Mouse (Mus musculus) retina, postnatal 7 days (tissue): ENCODE data around the gene Rgs19.

Experiments used
- DNase-seq: peaks from one replicate; pipeline ENCODE4 v3.0.0-alpha.2; 2012; ENCODE audit warnings: low read depth, low spot score

The Rgs19 gene

DNA sequence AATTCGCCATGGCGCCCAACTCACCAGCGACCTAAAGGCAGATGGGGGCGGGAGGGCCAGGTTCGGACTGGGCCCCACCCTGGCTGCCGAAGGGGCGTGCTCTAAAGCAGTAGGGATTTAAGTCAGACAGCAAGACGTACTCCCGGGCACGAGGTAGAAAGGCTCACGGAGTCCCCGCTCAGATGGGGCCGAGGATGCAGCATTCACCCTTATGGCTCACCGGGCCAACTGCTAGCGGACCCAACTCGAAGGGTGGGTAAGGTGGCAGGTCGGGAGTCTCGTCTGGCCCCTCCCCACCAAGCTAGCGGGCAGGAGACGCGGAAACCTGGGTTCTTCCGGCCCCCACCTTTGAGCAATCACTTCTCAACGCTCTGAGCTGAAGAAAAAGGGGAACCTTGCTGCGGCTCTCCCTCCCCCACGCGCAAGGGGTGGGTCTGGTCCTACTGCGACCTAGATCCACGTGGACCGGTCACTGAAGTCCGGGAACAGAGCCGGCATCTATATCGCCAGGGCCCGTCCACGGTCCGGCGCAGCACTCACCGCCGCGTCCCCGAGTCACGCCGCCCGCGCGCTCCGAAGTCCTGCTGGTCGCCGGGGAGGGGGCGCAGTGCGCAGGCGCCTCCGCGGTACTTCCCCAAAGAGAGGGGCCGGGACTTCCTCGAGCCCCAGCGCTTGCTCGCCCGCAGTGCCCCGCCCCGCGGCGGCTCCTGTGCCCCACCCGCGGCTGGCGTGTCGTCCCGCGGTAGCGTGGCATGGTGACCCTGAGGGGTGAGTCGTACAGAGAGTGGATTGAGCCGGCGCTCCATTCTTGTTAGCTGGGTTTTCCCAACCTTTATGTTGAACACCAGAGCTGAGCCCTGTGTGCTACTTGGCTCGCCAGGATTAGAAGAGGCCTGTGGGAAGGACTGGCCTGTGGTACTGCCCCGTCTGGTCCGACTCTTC is at the start of gene Rgs19:
Rgs19 (minus strand) TSS at position 639 of the 942 bp plus-strand sequence.
- no peak for DNase-seq

DNA sequence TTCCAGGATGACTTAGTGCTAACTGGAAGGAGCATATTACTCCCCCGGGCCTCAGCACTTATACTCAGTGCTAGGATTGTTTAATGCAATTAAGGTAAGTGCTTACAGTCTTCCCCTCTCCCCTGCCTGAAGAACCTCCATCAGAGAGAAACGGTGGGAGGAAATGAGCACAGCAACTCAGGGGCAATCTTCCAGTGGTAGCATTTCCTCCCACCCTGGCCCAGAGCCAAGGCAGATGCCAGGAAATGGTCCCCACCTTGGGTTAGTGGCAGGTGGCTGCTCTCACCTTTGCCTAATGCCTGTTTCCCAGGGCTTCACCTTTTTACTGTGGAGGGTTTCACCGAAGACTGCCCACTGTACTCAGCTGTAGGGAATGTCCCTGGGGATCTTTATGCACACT is 36.3 kb upstream of the Rgs19 start:
- DNase-seq, result no peak

DNA sequence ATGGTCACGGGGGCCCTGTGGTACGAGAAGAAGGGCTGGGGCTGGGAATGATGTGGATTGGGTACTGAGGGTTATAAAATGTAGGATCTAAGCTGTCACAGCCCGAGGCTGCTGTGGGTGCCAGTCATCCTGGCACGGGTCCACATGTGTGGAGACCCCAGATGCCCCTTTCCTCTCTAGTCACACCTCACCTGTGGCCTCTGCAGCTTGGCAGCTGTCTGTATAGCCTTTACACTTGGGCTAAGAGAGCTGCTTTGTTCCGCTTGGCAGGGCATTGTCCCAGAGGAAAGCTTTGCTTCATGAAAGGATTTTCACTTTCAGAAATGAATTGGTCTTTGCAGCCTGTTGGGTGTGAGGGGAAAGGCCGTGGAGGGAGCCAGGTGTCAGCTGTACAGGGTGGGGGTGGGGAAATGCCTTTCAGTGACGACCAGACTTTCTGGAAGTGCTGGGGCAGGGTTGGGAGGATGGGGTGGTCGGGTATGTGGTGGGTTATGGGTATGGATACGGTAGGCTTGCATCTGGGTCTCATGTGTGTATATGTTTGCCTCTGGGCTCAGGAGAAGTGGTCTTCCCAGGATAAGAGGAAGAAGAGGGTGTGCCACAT is 34.0 kb upstream of the Rgs19 start:
- DNase-seq, result no peak

DNA sequence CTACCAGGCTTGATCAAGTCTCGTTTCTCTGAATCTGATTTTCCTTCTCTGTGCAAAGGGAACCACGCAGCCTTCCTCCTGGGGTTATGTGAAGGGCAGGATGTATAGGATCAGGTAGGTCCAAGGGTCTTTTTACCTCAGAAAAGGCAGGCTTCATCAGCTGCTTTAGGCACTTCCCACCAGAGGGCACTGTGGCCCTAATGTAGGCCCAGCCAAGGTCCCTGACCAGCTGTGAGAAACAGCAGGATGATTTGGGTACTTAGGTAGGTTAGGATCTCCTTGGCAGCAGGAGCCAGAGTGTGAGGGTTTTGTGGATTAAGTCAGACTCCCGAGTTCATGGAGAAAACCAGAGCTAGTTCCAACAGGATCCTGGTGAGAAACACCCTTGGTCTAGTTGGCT is 28.4 kb upstream of the Rgs19 start:
- peak; percentile 50 for DNase-seq

DNA sequence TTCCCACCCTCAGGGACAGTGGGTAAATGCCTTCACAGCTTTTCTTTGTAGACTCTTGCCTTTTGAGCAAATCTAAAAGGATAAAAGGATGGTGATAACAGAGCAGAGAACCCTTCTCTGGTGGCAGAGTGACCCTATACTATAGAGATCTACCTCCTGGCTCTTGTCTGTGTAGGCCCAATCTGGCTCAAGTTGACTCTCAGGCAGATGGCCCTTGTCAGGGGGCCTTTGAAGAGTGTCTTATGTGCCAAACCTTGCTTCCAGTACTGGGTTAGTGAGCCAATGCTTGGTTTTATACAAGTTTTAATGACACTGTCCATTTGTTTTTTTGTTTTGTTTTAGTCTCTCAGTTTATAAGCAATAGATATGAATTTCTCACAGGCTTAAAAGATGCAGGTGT is 27.4 kb upstream of the Rgs19 start:
- no peak for DNase-seq

DNA sequence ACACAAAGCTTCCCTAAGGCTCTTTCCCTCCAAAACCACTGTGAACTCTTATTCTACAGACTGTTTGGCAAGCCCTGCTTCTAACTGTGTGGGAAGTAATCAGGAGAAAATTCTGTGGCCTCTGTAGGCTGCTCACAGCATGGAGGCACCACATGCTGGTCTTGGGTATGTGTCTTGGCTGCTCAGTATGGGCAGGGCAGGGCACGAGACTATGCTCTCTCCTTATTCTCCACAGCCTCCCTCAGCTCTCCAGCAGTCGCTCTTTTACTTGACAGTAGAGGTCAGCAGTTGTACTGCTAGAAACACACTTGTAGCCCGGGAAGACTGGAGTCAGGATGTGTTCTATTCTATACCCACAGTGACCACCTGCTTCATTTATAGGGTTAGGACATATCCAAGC is 26.3 kb upstream of the Rgs19 start:
- no peak for DNase-seq

DNA sequence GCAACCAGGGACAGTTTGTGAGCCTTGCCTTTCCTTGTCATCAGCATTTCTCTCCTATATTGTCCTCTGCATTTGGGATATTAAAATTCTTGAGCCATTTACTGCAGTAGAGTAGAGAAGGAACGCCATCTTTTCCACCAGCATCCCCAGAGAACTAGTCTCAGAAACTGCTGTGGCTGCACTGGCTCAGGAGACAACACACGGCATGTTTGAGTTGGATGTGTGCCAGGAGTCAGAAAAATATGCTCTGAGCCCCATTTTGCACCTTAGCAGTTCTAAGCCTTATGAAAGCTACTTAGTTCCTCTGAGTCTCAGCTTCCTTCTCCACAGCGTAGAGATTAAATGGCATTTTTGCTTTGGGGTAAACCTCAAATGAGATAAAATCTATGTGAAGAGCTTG is 23.2 kb upstream of the Rgs19 start:
- no peak for DNase-seq

DNA sequence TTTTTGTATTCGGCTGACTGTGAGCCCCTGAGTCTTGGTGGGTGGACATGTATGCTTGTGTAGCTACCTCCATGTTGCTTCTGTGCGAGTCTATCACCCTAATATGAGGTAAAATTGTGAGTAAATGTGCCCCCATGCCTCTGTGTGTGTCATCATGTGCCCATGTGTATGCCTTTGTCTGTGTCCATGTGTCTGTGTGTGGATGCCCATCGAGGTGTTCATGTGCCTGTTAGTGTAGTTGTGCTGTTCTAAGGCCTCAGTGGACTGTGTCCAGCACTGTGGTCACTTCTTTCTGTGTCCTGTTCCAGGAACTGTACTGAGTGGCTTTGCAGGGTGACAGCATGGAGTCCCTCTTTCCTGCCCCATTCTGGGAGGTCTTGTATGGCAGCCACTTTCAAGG is 21.6 kb upstream of the Rgs19 start:
- no peak for DNase-seq

DNA sequence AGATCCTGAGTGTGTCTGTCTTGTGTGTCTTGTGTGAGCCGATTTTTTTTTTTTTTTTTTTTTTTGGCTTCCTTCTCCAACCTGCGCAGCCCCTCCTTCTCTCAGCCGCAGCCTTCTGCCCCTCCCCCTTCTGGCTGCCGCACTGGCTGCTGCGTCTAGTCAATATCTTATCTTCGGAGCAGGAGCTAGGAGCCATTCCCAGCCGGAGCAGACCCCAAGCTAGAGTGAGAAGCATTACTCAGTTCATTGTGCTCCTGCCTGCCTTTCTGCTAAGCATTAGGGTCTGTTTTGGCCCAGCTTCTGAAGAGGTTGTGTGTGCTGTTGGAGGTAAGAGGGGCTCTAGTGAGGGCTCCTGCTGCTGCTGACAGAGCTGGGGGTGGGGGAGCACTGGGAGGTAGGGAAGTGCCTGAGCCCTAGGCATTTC is 21.1 kb upstream of the Rgs19 start, which contains the start of gene Oprl1:
Oprl1 (plus strand) TSS at position 114 of the 424 bp plus-strand sequence.
- no peak for DNase-seq

DNA sequence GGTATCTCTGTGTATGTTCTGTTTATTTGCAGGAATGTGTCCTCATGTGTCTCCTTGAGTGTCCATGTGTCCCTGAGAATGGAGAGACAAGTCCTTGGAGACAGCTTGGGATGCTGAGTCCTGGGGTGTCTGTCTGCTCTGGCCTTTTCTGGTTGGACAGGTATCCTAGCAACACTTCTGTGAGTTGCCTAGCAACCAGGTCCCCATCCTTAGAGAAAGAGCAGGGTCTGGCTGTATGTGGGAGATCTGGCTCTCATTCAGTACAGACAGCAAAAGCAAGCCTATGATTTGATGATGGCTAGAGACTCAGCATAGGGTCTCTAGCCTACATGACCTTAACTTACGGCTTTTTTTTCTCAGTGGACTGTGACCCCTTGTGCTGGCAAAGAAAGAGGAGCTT is 20.0 kb upstream of the Rgs19 start:
- DNase-seq, result no peak

DNA sequence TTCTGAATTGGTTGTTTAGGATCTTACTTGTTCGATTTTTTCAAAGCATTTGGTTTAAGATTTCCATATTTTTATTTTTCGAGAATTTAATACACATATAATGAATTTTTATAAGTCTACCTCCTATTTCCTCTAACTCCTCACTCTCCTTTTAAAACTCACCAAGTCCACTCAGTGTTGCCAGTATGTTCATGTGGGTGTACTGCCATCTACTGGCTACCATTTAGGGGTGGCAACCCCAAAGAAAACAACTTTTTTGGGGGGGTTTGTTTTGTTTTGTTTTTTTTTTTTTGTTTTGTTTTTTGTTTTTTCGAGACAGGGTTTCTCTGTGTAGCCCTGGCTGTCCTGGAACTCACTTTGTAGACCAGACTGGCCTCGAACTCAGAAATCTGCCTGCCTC is 12.9 kb upstream of the Rgs19 start:
- DNase-seq, result no peak

DNA sequence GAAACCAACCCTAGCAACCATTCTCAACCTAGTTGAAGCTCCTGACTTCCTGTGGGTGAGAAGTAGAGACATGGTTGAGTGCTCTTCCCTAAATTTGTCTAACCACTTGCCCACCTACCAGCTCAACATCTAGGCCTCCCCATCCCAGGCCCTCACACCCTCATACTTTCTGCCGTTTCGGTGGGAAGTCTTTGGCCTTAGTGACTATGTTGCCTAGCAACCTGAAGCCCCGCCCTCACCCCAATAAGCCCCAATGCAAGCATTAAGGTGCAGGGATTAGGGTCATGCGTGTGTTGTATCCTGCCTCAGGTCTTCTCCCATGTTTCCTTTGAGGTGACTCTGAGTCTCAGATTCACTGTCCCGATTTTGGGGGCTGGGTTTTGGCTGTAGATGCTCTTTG is 4.5 kb upstream of the Rgs19 start, which contains the start of gene Lkaaear1:
Lkaaear1 (minus strand) TSS at position 202 of the 400 bp plus-strand sequence.
- no peak for DNase-seq

DNA sequence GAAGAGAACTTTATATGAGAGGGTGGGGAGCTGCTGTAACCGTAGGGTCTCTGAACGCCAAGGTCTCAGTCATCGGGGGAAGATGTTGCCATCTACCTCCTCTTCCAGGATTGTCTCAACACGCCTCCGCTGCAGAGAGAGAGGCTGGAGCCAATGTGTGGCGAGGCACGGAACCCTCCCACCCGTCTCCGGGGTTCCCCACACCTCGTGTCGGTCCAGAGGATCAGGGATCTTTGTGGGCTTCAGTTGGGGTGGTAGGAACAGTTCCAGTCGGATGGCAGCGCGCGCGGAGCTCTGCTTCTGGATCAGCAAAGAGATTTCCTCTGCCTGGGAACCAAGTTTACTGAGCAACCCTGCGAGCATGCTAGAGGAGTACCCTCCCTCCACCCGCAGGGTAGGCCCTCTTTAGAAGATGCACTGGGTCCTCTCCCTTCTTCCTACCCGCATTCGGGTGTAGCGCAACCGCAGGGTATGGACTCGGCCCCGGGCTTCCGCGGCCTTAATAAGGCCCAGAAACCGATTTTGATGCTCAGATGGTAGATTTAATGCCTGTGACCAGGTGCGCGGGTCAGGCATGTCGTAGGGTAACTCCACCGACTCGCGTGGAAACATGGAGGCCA is 3.1 kb upstream of the Rgs19 start:
- DNase-seq, result no peak

DNA sequence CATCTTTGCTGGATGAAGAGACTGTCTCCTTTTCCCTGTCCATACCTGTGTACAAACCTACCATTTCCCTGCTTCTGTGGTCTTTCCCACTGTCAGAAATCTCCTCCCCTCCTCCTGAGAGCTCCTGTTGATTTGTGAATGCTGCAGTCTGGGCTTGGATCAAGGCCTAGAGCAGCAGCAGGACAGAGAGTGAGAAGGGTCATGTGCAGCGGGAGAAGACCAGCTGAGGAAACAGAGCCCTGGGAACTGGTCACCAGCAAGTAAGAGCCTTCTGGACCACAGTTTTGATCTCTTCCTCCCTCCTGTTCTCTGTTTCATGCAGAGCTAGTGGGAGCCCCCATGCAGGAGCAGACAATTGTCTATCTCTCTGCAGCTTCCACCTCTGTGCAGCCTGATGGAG is 2.0 kb upstream of the Rgs19 start:
- DNase-seq, result no peak

DNA sequence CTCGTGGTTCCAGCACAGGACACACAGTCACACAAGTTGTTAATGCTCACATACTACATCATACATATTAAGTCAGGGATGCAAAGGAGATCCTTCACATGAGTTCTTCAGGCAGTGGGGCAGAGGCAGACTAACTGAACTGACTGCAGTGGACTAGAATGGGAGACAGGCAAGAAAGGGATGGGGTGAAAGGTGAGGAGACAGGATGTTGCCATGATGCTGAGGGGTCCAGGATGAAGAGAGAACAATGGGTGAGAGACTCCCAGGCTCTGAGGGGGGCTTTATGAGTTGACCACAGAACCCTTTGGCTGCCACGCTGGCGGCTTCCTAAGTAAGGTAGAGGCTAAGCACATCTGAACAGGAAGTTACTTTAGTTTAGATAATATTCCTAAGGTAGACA is 804 bp upstream of the Rgs19 start:
- no peak for DNase-seq

DNA sequence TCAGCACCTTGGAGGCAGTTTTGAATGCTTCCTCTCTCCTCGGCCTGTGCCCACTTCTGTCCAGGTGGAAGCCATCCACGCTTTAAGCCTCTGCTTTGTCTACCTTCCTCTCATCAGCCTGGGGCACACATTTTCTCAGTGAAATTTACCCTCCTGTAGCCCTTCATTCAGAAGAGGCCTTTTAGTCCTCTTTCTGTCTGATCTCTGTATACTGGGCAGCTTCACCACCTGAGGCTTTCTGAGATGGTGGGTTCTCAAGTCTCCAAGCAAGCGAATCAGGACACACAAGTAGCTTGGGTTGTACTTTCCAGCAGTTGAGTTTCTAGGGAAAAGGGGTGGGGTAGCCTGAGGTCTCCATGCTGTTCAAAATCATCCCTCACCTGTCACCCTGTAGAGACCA is 1.5 kb downstream of the Rgs19 start:
- DNase-seq, result no peak

DNA sequence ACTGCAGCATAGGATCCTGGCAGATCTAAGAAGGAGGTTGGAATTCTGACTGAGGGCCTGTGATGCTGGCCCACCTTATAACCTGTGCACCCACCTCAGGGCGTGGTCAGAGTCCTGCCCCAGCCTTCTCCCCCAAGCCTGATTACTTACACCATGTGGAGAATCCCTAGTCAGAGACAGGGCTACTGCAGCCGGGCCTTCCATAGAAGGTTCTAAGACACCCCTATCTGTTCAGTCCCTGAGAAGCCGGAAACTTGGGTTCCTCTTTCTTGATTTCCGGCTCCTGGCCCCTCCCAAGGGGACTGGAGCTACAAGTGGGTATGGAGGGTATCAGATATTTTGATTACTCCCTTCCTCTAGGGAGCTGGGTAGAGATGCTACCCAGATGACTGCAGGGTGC is 2.2 kb downstream of the Rgs19 start:
- no peak for DNase-seq

DNA sequence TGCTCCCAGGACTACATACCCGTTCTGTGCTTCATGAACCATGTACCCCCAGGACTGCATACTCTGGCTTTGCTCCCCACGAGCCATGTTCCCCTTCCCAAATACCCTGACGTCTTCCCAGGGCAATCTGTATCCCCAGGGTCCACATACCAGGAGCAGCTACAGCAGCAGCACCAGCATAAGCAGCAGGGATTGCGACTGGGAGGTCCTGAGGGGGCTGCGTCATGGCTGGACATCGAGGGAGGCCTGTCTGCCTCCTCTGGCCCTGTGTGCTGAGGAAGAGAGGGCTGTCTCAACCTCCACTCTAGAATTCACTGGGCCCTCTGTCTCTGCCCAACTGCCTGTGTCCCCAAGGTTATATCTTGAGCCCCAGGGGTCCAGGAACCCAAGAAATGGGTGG is 2.7 kb downstream of the Rgs19 start:
- no peak for DNase-seq

DNA sequence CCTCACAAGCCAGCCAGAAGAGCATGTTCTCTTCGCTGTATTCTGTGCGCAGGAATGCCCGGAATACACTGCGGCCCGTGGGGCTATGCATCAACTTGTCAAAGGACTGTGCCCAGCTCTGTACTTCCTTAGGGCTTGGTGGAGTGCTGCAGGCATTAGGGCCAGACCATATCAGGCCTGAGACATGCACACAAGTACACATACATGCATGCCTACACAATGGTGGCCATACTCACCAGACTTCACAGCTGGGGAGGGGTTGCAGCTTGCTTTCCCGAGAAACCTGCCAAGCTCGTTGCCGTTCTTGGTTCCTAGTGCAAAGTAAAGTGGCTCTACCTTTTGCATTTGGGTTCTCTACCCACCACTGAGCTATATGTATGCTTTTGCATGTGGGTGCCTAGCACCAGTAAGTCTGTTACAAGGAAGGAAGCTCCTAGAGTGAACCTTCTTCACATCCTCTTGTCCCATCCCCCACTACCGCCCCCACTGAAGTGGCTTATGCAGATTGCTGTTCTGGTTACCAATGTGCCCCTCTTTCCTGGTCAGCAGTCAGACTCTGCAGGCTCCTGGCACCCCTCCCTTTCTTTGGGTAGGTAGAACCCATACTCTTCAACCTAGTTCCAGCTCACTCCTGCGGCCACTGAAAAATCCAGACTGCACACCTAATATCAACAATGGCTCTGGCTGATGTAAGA is 4.2 kb downstream of the Rgs19 start:
- DNase-seq, result no peak

DNA sequence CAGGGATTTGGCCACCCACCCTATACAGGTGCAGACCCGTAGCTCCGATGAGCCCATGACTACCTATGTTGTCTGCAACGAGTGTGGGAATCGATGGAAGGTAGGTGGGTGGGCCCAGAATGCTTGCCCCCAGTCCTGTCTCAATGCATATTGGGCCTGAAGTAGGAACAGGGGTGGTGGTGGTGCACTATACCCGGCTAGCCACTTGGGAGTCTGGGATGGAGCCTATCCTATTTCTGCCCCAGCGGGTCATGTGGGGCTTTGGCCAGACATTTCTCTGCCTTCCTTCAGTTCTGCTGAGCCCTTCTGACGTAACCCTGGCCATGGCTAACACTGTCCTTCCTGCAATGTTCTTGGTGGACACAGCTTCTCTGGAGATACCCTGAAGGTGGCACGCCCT is 6.2 kb downstream of the Rgs19 start:
- DNase-seq, result no peak

DNA sequence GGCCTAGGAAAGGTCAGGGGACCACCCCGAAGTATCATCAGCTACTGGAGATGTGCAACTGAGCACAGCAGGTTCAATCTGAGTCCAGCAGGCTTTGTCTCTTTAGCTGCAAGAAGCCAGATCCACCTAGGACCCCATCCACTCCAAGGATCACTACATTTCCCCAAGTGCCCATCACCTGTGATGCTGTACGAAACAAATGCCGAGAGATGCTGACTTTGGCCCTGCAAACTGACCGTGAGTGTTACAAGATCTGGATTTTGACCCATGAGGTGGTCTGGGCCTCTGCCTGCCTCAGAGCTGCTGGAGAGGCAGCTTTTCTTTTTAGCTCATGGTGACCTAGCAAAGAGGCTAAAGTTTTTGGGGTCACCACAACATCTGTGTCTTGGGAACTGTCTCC is 8.1 kb downstream of the Rgs19 start:
- no peak for DNase-seq

DNA sequence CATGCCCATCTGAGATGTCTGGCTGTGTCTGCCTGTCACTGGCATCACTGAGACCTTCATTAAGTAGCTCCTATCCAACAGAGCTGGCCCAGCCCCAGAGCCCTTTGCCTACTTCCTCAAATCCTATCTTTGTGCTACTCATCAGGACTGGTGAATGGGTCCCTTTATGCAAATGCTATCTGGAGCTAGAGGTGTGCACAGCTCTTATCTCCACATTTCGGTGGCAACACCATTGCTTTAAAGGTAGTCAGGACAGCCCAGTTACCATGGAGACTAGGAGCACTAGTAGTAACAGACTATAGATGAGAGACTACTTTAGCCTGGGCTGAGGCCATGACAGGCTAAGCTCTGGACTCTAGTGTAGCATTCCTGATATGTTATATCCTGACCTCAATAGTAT is 9.1 kb downstream of the Rgs19 start:
- DNase-seq, result no peak
